Mouse (Mus musculus) urinary bladder, postnatal 36 days (tissue): ENCODE results near the gene Pcgf1.
A peak's percentile ranks its signal among the peaks of the same experiment; 100 is the strongest.

Source experiments
- DNase-seq, 2 experiments: peaks; one replicate each; pipeline ENCODE4 v3.0.0; 2022; ENCODE audit warnings: low spot score in 2 of 2, mixed read lengths in 1 of 2

The Pcgf1 gene

GRCm38 (mm10) chr6:83101688-83102556, 24.3 kb downstream of the Pcgf1 start:
- DNase-seq: peak; percentile 53 to 57

- no peak for DNase-seq
Observed at GRCm38 (mm10) chr6:83103130-83103650, 25.5 kb downstream of the Pcgf1 start.

- DNase-seq: no peak
Observed at GRCm38 (mm10) chr6:83104158-83104557, 26.5 kb downstream of the Pcgf1 start.

- DNase-seq: peak; percentile 59 to 73
Observed at GRCm38 (mm10) chr6:83107566-83108400, 30.1 kb downstream of the Pcgf1 start.

- DNase-seq: peak; percentile 76 to 82
Observed at GRCm38 (mm10) chr6:83108762-83109668, 31.3 kb downstream of the Pcgf1 start, which contains the start of gene Mrpl53. Gene Mrpl53, plus strand, starts transcription at chr6:83109040.

GRCm38 (mm10) chr6:83111510-83112136, 34.0 kb downstream of the Pcgf1 start:
- no peak for DNase-seq

GRCm38 (mm10) chr6:83115011-83115671, 37.5 kb downstream of the Pcgf1 start, which contains the start of gene Mogs:
Gene Mogs, plus strand, starts transcription at chr6:83115496.
- DNase-seq: peak; percentile 92 to 95

GRCm38 (mm10) chr6:83115682-83116372, 38.2 kb downstream of the Pcgf1 start:
- DNase-seq: no peak

- no peak for DNase-seq
Observed at GRCm38 (mm10) chr6:83116373-83117164, 38.9 kb downstream of the Pcgf1 start.

GRCm38 (mm10) chr6:83117165-83117438, 39.4 kb downstream of the Pcgf1 start:
- no peak for DNase-seq

- no peak for DNase-seq
Observed at GRCm38 (mm10) chr6:83117616-83118015, 39.9 kb downstream of the Pcgf1 start.

- no peak for DNase-seq
Observed at GRCm38 (mm10) chr6:83118369-83118768, 40.7 kb downstream of the Pcgf1 start.

GRCm38 (mm10) chr6:83118825-83119733, 41.4 kb downstream of the Pcgf1 start:
- DNase-seq: no peak

GRCm38 (mm10) chr6:83119734-83120051, 42.0 kb downstream of the Pcgf1 start:
- no peak for DNase-seq

GRCm38 (mm10) chr6:83120930-83121862, 43.5 kb downstream of the Pcgf1 start, which contains the start of gene Wbp1:
Gene Wbp1, minus strand, starts transcription at chr6:83121559.
- DNase-seq: peak; percentile 90 to 94

- DNase-seq: no peak
Observed at GRCm38 (mm10) chr6:83121863-83122710, 44.4 kb downstream of the Pcgf1 start.
